In genomic region chr6:112291146-112291545, GRCm38 (mm10) we compare ENCODE assay signal across 32 mouse cellular contexts. TPM values are rescaled to one million over a fixed set of nuclear protein-coding genes. Genes with fewer than 3 reads are reported as not detected.
"Had no signal": no experiment of that assay in that cellular context is flagged by ENCODE, and none has a peak within 500 bp of the region (broad histone marks: within the 10 kb centered on the region; RNA-seq: fewer than 3 reads in every experiment).

No protein-coding gene starts in this region.

- H3K9ac ChIP-seq: limb, embryonic 12.5 days; limb, embryonic 13.5 days; limb, embryonic 15.5 days; liver, embryonic 12.5 days; liver, embryonic 13.5 days; liver, embryonic 14.5 days; liver, embryonic 15.5 days; liver, postnatal 0 days; lung, embryonic 14.5 days; lung, embryonic 15.5 days; midbrain, embryonic 12.5 days; midbrain, embryonic 13.5 days; midbrain, embryonic 15.5 days; neural tube, embryonic 12.5 days; neural tube, embryonic 13.5 days had no signal

- H3K27me3 ChIP-seq: limb, embryonic 12.5 days; limb, embryonic 13.5 days; limb, embryonic 15.5 days; liver, embryonic 12.5 days; liver, embryonic 13.5 days; liver, embryonic 15.5 days; lung, embryonic 15.5 days; megakaryocyte, embryonic 14.5 days; midbrain, embryonic 12.5 days; midbrain, embryonic 13.5 days; midbrain, embryonic 15.5 days; neural tube, embryonic 12.5 days; neural tube, embryonic 13.5 days had no signal

- H3K4me2 ChIP-seq: limb, embryonic 12.5 days; limb, embryonic 13.5 days; limb, embryonic 15.5 days; liver, embryonic 11.5 days; liver, embryonic 12.5 days; liver, embryonic 13.5 days; liver, embryonic 15.5 days; lung, embryonic 14.5 days; lung, embryonic 15.5 days; midbrain, embryonic 11.5 days; midbrain, embryonic 12.5 days; midbrain, embryonic 13.5 days; midbrain, embryonic 15.5 days; neural tube, embryonic 12.5 days; neural tube, embryonic 13.5 days had no signal

- H3K4me1 ChIP-seq: limb, embryonic 15.5 days; liver, embryonic 12.5 days; liver, embryonic 13.5 days; liver, embryonic 15.5 days; lung, embryonic 15.5 days; megakaryocyte, embryonic 14.5 days; midbrain, embryonic 10.5 days; midbrain, embryonic 12.5 days; midbrain, embryonic 13.5 days; midbrain, embryonic 15.5 days; neural tube, embryonic 12.5 days; neural tube, embryonic 13.5 days had no signal

- H3K9me3 ChIP-seq: limb, embryonic 10.5 days; limb, embryonic 12.5 days; limb, embryonic 13.5 days; limb, embryonic 15.5 days; liver, embryonic 12.5 days; liver, embryonic 13.5 days; liver, embryonic 15.5 days; lung, embryonic 15.5 days; midbrain, embryonic 10.5 days; midbrain, embryonic 12.5 days; midbrain, embryonic 13.5 days; midbrain, embryonic 15.5 days; neural tube, embryonic 12.5 days; neural tube, embryonic 13.5 days had no signal

- ATAC-seq: liver, embryonic 12.5 days; liver, postnatal 0 days; midbrain, embryonic 13.5 days; midbrain, embryonic 15.5 days; midbrain, embryonic 16.5 days had no signal

- H3K27ac ChIP-seq: limb, embryonic 10.5 days; limb, embryonic 12.5 days; limb, embryonic 13.5 days; limb, embryonic 15.5 days; liver, embryonic 12.5 days; liver, embryonic 13.5 days; liver, embryonic 14.5 days; liver, embryonic 15.5 days; lung, embryonic 15.5 days; macrophage; midbrain, embryonic 10.5 days; midbrain, embryonic 12.5 days; midbrain, embryonic 13.5 days; midbrain, embryonic 15.5 days; neural tube, embryonic 12.5 days; neural tube, embryonic 13.5 days had no signal

- DNase-seq: left cerebral cortex, postnatal 4 days; liver; liver, embryonic 13.5 days; liver, postnatal 0 days; lung, adult 18-20 months; lung, adult 2 months; lung, embryonic 14.5 days; lung, postnatal 10 days; lung, postnatal 14 days; lung, postnatal 4 days; midbrain, embryonic 14.5 days had no signal

- H3K4me3 ChIP-seq: limb, embryonic 10.5 days; limb, embryonic 12.5 days; limb, embryonic 13.5 days; limb, embryonic 15.5 days; liver, embryonic 12.5 days; liver, embryonic 13.5 days; liver, embryonic 15.5 days; lung, embryonic 15.5 days; megakaryocyte, embryonic 14.5 days; midbrain, embryonic 10.5 days; midbrain, embryonic 12.5 days; midbrain, embryonic 13.5 days; midbrain, embryonic 15.5 days; myocyte; neural tube, embryonic 12.5 days; neural tube, embryonic 13.5 days had no signal

- H3K36me3 ChIP-seq: limb, embryonic 10.5 days; limb, embryonic 12.5 days; limb, embryonic 13.5 days; limb, embryonic 15.5 days; liver, embryonic 12.5 days; liver, embryonic 13.5 days; liver, embryonic 15.5 days; midbrain, embryonic 10.5 days; midbrain, embryonic 12.5 days; midbrain, embryonic 13.5 days; midbrain, embryonic 15.5 days; neural tube, embryonic 12.5 days; neural tube, embryonic 13.5 days had no signal

RNA-seq across cellular contexts. Expression of gene Lmcd1, which starts 17.6 kb away (rescaled TPM):
- total RNA-seq: monocyte, adult 5-6 weeks had no signal
- polyA plus RNA-seq: macrophage had no signal
